30 mouse cellular contexts compared by ENCODE assay signal in the genomic region with DNA sequence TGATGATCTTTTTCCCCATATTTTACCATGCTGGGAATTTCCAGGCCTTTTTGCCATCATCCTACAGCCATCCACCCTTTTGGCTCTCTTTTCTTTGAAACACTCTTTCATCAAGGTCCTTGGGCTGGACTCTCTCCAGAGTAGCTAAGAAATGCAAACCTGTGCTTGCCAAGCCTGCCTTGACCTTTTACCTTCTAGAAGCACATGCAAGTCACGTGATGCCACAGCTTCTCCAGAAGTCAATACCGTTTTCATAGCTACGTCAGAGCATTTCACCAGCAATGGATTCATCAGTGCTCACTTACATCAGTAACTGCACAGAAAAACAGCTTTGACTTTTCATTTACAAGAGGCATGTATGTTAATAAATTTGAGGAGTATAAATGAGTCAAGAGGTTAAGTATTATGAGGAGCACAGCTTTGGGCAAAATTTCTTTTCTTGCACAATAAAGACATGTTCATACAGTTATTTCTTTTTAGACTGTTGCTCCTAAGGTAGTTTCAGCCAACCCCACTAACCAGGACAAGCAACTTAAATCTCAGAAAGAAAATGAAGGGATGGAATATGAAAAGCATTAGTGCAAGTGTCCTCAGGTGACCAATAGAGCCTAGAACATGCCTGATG.
A peak's percentile ranks its signal among the peaks of the same experiment; 100 is the strongest.
DNase-seq lines count a peak whose midpoint lies in the region; ATAC-seq lines count a peak whose summit lies in the region.
"Had no signal": no experiment of that assay in that cellular context is flagged by ENCODE, and none has a peak within 500 bp of the region (broad histone marks: within the 10 kb centered on the region; RNA-seq: fewer than 3 reads in every experiment).

No protein-coding gene starts in this region.

- H3K4me3 ChIP-seq in kidney, embryonic 14.5 days (ENCODE audit: low read length), result no peak overlapping the region
- no peak overlapping the region for H3K4me3 ChIP-seq in hindbrain, embryonic 10.5 days
- H3K4me3 ChIP-seq in hindbrain, embryonic 13.5 days, result no peak overlapping the region
- H3K4me3 ChIP-seq: embryonic facial prominence, embryonic 12.5 days; forebrain, embryonic 10.5 days; forebrain, embryonic 15.5 days; heart, embryonic 13.5 days; limb, embryonic 10.5 days; limb, embryonic 15.5 days; liver, embryonic 15.5 days; midbrain, embryonic 10.5 days; midbrain, embryonic 15.5 days; neural tube, embryonic 15.5 days had no signal

- H3K9ac ChIP-seq in kidney, embryonic 14.5 days (ENCODE audit: low read depth, low read length), result no peak overlapping the region
- no peak overlapping the region for H3K9ac ChIP-seq in hindbrain, embryonic 13.5 days
- H3K9ac ChIP-seq: embryonic facial prominence, embryonic 12.5 days; forebrain, embryonic 15.5 days; heart, embryonic 13.5 days; limb, embryonic 15.5 days; liver, embryonic 15.5 days; lung, embryonic 14.5 days; midbrain, embryonic 15.5 days; neural tube, embryonic 15.5 days had no signal

- no peaks in the 10 kb centered on the region for H3K36me3 ChIP-seq in kidney, embryonic 14.5 days (ENCODE audit: control insufficient read depth, insufficient read depth, low read length)
- no peaks in the 10 kb centered on the region for H3K36me3 ChIP-seq in hindbrain, embryonic 10.5 days
- no peaks in the 10 kb centered on the region for H3K36me3 ChIP-seq in hindbrain, embryonic 13.5 days
- H3K36me3 ChIP-seq: embryonic facial prominence, embryonic 12.5 days; forebrain, embryonic 10.5 days; forebrain, embryonic 15.5 days; heart, embryonic 13.5 days; limb, embryonic 10.5 days; limb, embryonic 15.5 days; liver, embryonic 15.5 days; midbrain, embryonic 10.5 days; midbrain, embryonic 15.5 days; neural tube, embryonic 15.5 days had no signal

- H3K4me2 ChIP-seq in kidney, embryonic 14.5 days (replicated peaks; ENCODE audit: low read depth, low read length), result no peak overlapping the region
- H3K4me2 ChIP-seq in hindbrain, embryonic 13.5 days, result no peak overlapping the region
- H3K4me2 ChIP-seq: embryonic facial prominence, embryonic 12.5 days; forebrain, embryonic 15.5 days; heart, embryonic 13.5 days; limb, embryonic 15.5 days; liver, embryonic 15.5 days; lung, embryonic 14.5 days; midbrain, embryonic 15.5 days; neural tube, embryonic 15.5 days had no signal

- WGBS in kidney, embryonic 14.5 days, result 86% methylated on average over 3 of the region's 3 CpGs
- 85% methylated on average over 3 of the region's 3 CpGs for WGBS in hindbrain, embryonic 10.5 days
- WGBS in hindbrain, embryonic 13.5 days, result 81% methylated on average over 3 of the region's 3 CpGs

- no peak overlapping the region for H3K27ac ChIP-seq in kidney, embryonic 14.5 days (ENCODE audit: low read depth, low read length)
- no peak overlapping the region for H3K27ac ChIP-seq in hindbrain, embryonic 10.5 days
- no peak overlapping the region for H3K27ac ChIP-seq in hindbrain, embryonic 13.5 days
- H3K27ac ChIP-seq: embryonic facial prominence, embryonic 12.5 days; forebrain, embryonic 10.5 days; forebrain, embryonic 15.5 days; heart, embryonic 13.5 days; limb, embryonic 10.5 days; limb, embryonic 15.5 days; liver, embryonic 15.5 days; midbrain, embryonic 10.5 days; midbrain, embryonic 15.5 days; neural tube, embryonic 15.5 days had no signal

- DNase-seq in adrenal gland, adult 2 months, result peak; percentile 35
- no peak for DNase-seq in adrenal gland, postnatal 4 days (ENCODE audit: low spot score in 2 of 2)
- DNase-seq in kidney, adult 8-10 months, result peak; percentile 47 to 53
- peak; percentile 19 for DNase-seq in adrenal gland, postnatal 14 days
- DNase-seq in kidney, postnatal 25 days, result peak; percentile 40 to 44
- no peak for DNase-seq in hindbrain, embryonic 10.5 days (ENCODE audit: low spot score)
- DNase-seq: cerebellum, adult 11 months; cerebellum, adult 9-10 months; embryo, embryonic 11 days; heart, postnatal 10 days; layer of hippocampus, adult 9-11 months; lung, embryonic 14.5 days; lung, postnatal 14 days; retina, postnatal 1 day; right cerebral cortex, postnatal 25 days; spleen, adult 18-20 months; thymus, postnatal 14 days had no signal

- no peaks in the 10 kb centered on the region for H3K4me1 ChIP-seq in kidney, embryonic 14.5 days (ENCODE audit: control insufficient read depth, insufficient read depth, low read length)
- no peaks in the 10 kb centered on the region for H3K4me1 ChIP-seq in hindbrain, embryonic 10.5 days (replicated peaks)
- no peaks in the 10 kb centered on the region for H3K4me1 ChIP-seq in hindbrain, embryonic 13.5 days (replicated peaks)
- H3K4me1 ChIP-seq: embryonic facial prominence, embryonic 12.5 days; forebrain, embryonic 10.5 days; forebrain, embryonic 15.5 days; heart, embryonic 13.5 days; limb, embryonic 10.5 days; limb, embryonic 15.5 days; liver, embryonic 15.5 days; midbrain, embryonic 10.5 days; midbrain, embryonic 15.5 days; neural tube, embryonic 15.5 days had no signal

- no peaks in the 10 kb centered on the region for H3K27me3 ChIP-seq in kidney, embryonic 14.5 days (ENCODE audit: control insufficient read depth, insufficient read depth, low read length)
- no peaks in the 10 kb centered on the region for H3K27me3 ChIP-seq in hindbrain, embryonic 10.5 days (ENCODE audit: insufficient read depth, poor library complexity, severe bottlenecking)
- H3K27me3 ChIP-seq in hindbrain, embryonic 13.5 days, result no peaks in the 10 kb centered on the region
- H3K27me3 ChIP-seq: embryonic facial prominence, embryonic 12.5 days; forebrain, embryonic 15.5 days; heart, embryonic 13.5 days; limb, embryonic 15.5 days; liver, embryonic 15.5 days; midbrain, embryonic 15.5 days; neural tube, embryonic 15.5 days had no signal

- no peak for ATAC-seq in kidney, embryonic 14.5 days (ENCODE audit: low FRiP score, low TSS enrichment)
- no peak for ATAC-seq in hindbrain, embryonic 13.5 days (ENCODE audit: low FRiP score)
- ATAC-seq: forebrain, embryonic 15.5 days; hindbrain, embryonic 16.5 days; midbrain, embryonic 15.5 days had no signal

- H3K9me3 ChIP-seq in kidney, embryonic 14.5 days (ENCODE audit: control insufficient read depth, low read length), result no peaks in the 10 kb centered on the region
- H3K9me3 ChIP-seq in hindbrain, embryonic 10.5 days, result no peaks in the 10 kb centered on the region
- H3K9me3 ChIP-seq in hindbrain, embryonic 13.5 days, result no peaks in the 10 kb centered on the region
- H3K9me3 ChIP-seq: embryonic facial prominence, embryonic 12.5 days; forebrain, embryonic 10.5 days; forebrain, embryonic 15.5 days; heart, embryonic 13.5 days; limb, embryonic 10.5 days; limb, embryonic 15.5 days; liver, embryonic 15.5 days; midbrain, embryonic 10.5 days; midbrain, embryonic 15.5 days; neural tube, embryonic 15.5 days had no signal

Comparison
In these comparisons a context has a peak if more than half of its experiments do, and no peak if none do; other contexts are left out.
1. DNase-seq: peak in adrenal gland, adult 2 months (single experiment), kidney, adult 8-10 months (2 of 2), adrenal gland, postnatal 14 days (single experiment) and kidney, postnatal 25 days (2 of 2); none in adrenal gland, postnatal 4 days (0 of 2) and hindbrain, embryonic 10.5 days (single experiment).